Comparison of ENCODE assay signal across 20 mouse cellular contexts in the genomic region with DNA sequence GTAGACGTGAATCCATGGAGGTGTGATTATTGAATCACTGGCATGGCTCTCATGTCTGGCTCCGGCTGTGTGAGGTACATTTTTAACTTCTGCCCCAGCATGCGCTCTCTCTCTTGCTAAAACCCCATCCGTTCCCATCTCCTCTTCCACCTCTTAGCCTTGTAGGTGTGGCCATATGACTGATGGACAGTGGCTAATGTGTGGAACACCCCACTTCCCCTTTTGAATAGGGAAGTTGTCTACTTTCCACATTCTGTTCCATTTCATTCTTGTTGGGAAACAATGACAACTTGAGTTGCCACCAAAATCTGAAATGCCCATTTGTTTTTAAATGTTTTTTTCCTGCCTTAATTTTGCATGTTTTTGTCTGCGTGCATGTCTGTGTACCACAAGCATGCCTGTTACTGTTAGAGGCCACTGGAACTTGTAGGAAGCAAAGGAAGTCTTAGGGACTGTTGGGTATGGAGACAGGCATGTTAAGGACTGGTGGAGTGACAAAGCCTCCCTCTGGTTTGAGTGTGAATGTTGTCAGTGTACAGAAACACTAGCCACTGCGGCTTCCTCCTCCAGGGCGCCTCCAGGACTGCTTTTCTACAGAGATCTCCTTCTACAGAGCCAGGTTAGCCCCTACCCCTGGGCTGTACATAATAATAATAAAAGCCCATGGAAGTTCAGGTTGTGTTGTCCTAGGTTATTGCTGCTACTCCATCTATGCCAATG. TPM values are rescaled to one million over a fixed set of nuclear protein-coding genes. Genes with fewer than 3 reads are reported as not detected.
DNase-seq lines count a peak whose midpoint lies in the region; ATAC-seq and TF ChIP-seq lines count a peak whose summit lies in the region.
"Had no signal": no experiment of that assay in that cellular context is flagged by ENCODE, and none has a peak within 500 bp of the region (broad histone marks: within the 10 kb centered on the region; RNA-seq: fewer than 3 reads in every experiment).

No protein-coding gene starts in this region.

- TF ChIP-seq POLR2A in spleen, adult 2 months (IDR thresholded peaks at IDR 0.05; ENCODE audit: low read depth, low read length), result no peak

- H3K4me2 ChIP-seq in heart, embryonic 11.5 days, result no peak overlapping the region
- H3K4me2 ChIP-seq: limb, embryonic 12.5 days; lung, embryonic 14.5 days; stomach, embryonic 15.5 days had no signal

- no peak overlapping the region for H3K27ac ChIP-seq in heart, embryonic 11.5 days (ENCODE audit: low read depth, low read length)
- H3K27ac ChIP-seq in spleen, adult 2 months (ENCODE audit: insufficient read depth, low read length), result peak overlapping the region; percentile 38; the same call in 1 of the 2 replicates
- H3K27ac ChIP-seq: hindbrain, postnatal 0 days; limb, embryonic 12.5 days; midbrain, embryonic 10.5 days; stomach, embryonic 15.5 days had no signal

- no peaks in the 10 kb centered on the region for H3K27me3 ChIP-seq in heart, embryonic 11.5 days (ENCODE audit: control insufficient read depth, insufficient read depth, low read length)
- H3K27me3 ChIP-seq in spleen, adult 2 months (ENCODE audit: control insufficient read depth, insufficient read depth, low read length), result no peaks in the 10 kb centered on the region
- H3K27me3 ChIP-seq: limb, embryonic 12.5 days; stomach, embryonic 15.5 days had no signal

- no peak overlapping the region for H3K9ac ChIP-seq in heart, embryonic 11.5 days (ENCODE audit: low read depth, low read length)
- H3K9ac ChIP-seq: limb, embryonic 12.5 days; lung, embryonic 14.5 days; stomach, embryonic 15.5 days had no signal

- no peak for ATAC-seq in heart, embryonic 11.5 days (replicated peaks; ENCODE audit: insufficient number of reproducible peaks, low FRiP score, low TSS enrichment)
- peak; percentile 97 for ATAC-seq in megakaryocyte, adult 5-6 weeks (ENCODE audit: poor library complexity, severe bottlenecking)
- ATAC-seq: hindbrain, postnatal 0 days had no signal

- H3K9me3 ChIP-seq in heart, embryonic 11.5 days (replicated peaks; ENCODE audit: control insufficient read depth, low read length), result no peaks in the 10 kb centered on the region
- H3K9me3 ChIP-seq: midbrain, embryonic 10.5 days; stomach, embryonic 15.5 days had no signal

- DNase-seq in heart, adult 11 months, result peak; percentile 88
- DNase-seq in spleen, adult 2 months (ENCODE audit: low read depth in 1 of 2, low spot score in 2 of 2), result no peak
- no peak for DNase-seq in spleen, adult 18-20 months
- DNase-seq in urinary bladder, postnatal 36 days (ENCODE audit: low spot score in 2 of 2), result no peak
- DNase-seq in Muller cell, postnatal 12 days (ENCODE audit: inconsistent ontology term), result no peak
- no peak for DNase-seq in kidney, adult 8-10 months
- DNase-seq: adrenal gland, postnatal 36 days; cerebellum, postnatal 14 days; gastrocnemius, postnatal 25 days; heart, postnatal 4 days; kidney, adult 11 months; kidney, postnatal 10 days; lung, embryonic 14.5 days; thymus, adult 2 months had no signal

- WGBS in heart, embryonic 11.5 days (ENCODE audit: insufficient replicate concordance), result 89% methylated on average over 7 of the region's 7 CpGs
- 71% methylated on average over 7 of the region's 7 CpGs for WGBS in spleen, adult 2 months

- H3K4me1 ChIP-seq in heart, embryonic 11.5 days (ENCODE audit: control insufficient read depth, insufficient read depth, low read length), result 0 out of 2 replicates have a peak, but pooled peaks cover 4% of the 10 kb centered on the region
- H3K4me1 ChIP-seq in spleen, adult 2 months (ENCODE audit: control insufficient read depth, insufficient read depth, insufficient read length), result peaks cover 17% of the 10 kb centered on the region
- H3K4me1 ChIP-seq: limb, embryonic 12.5 days; midbrain, embryonic 10.5 days; stomach, embryonic 15.5 days had no signal

- no peak overlapping the region for H3K4me3 ChIP-seq in heart, embryonic 11.5 days (ENCODE audit: low read depth, low read length)
- H3K4me3 ChIP-seq in spleen, adult 2 months (ENCODE audit: extremely low read depth, insufficient read depth, insufficient read length), result no peak overlapping the region
- H3K4me3 ChIP-seq: limb, embryonic 12.5 days; midbrain, embryonic 10.5 days; stomach, embryonic 15.5 days had no signal

- peaks cover 19% of the 10 kb centered on the region for H3K36me3 ChIP-seq in heart, embryonic 11.5 days (ENCODE audit: control insufficient read depth, insufficient read depth, low read length)
- H3K36me3 ChIP-seq in spleen, adult 2 months (ENCODE audit: control insufficient read depth, insufficient read depth, low read length), result peaks cover 6% of the 10 kb centered on the region

- TF ChIP-seq CTCF in spleen, adult 2 months (IDR thresholded peaks at IDR 0.05; ENCODE audit: extremely low read depth, insufficient read depth, insufficient read length, insufficient replicate concordance), result no peak

RNA-seq across cellular contexts. Expression of gene Noa1, which starts 16.9 kb away (rescaled TPM):
- 20.3 and 21.1 TPM in 2 replicates for polyA plus RNA-seq in heart, embryonic 11.5 days (2014; fragmentation: Nextera tagmentation; extraction: Ambion mirVana)
- polyA plus RNA-seq in spleen, adult 2 months (2012; rRNA removed), result 14.1 and 19.8 TPM in 2 replicates
- 18.0 and 24.7 TPM in 2 replicates for total RNA-seq in megakaryocyte, adult 5-6 weeks (2015)
- total RNA-seq in megakaryocyte, adult 5-6 weeks (2017), result 10.2 and 15.8 TPM in 2 replicates

RNA-seq across cellular contexts. Expression of gene Polr2b, which starts 17.0 kb away (rescaled TPM):
- polyA plus RNA-seq in heart, embryonic 11.5 days (2014; fragmentation: Nextera tagmentation; extraction: Ambion mirVana), result 46.0 and 52.0 TPM in 2 replicates
- polyA plus RNA-seq in spleen, adult 2 months (2012; rRNA removed), result 8.5 and 16.8 TPM in 2 replicates
- total RNA-seq in megakaryocyte, adult 5-6 weeks (2015), result 60.9 and 79.2 TPM in 2 replicates
- 100 and 101 TPM in 2 replicates for total RNA-seq in megakaryocyte, adult 5-6 weeks (2017)

RNA-seq across cellular contexts. Expression of gene Rest, which starts 27.7 kb away (rescaled TPM):
- polyA plus RNA-seq in heart, embryonic 11.5 days (2014; fragmentation: Nextera tagmentation; extraction: Ambion mirVana), result 28.9 and 29.0 TPM in 2 replicates
- polyA plus RNA-seq in spleen, adult 2 months (2012; rRNA removed), result 6.5 and 8.0 TPM in 2 replicates
- total RNA-seq in megakaryocyte, adult 5-6 weeks (2015), result 19.9 and 21.1 TPM in 2 replicates
- 31.5 and 37.9 TPM in 2 replicates for total RNA-seq in megakaryocyte, adult 5-6 weeks (2017)
